Mouse (Mus musculus): ENCODE measurements around the gene Prl3a1. TPM values are rescaled to one million over a fixed set of nuclear protein-coding genes. Genes with fewer than 3 reads are reported as not detected.

The Prl3a1 gene
- total RNA-seq (2012; rRNA removed) (not detected in 2 replicates), polyA plus RNA-seq (2012; ENCODE audit: insufficient read depth in 1 of 2, insufficient read length in 2 of 2, low read depth in 1 of 2, low replicate concordance in 2 of 2, missing spikeins in 1 of 2) (not detected)

DNA sequence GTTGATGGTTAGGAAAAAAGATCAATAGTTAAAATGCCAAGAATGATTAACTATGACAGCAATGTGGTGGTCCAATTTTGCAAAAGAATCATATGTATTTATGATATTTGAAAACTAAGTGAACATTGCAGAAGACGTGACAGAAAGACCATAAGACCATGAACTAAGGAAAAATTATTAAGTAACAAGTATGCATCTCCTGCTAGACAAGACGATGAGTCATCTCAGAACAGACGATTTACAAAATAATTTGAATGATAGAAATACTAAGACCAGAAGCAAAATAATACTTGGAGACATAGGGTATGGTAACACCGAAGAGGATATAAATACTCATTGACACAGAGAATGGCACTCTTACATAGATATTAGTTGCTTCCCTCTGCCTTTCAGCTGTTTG lies at the start of gene Prl3a1:
TSS of gene Prl3a1 (plus strand) at position 301 of the 400 bp plus-strand sequence.
- Histone ChIP-seq H3K9ac (ENCODE audit: control insufficient read depth, low read depth, low read length, poor library complexity, severe bottlenecking) (no peak within 1 kb of the TSS), H3K27me3 (ENCODE audit: control insufficient read depth in 1 of 2, insufficient read depth in 2 of 2, low read length in 2 of 2) (no peaks in the 10 kb centered on the region), H3K79me2 (ENCODE audit: control insufficient read depth, insufficient read depth, low read length, poor library complexity) (no peaks in the 10 kb centered on the region), H3K4me1 (ENCODE audit: control insufficient read depth in 1 of 2, insufficient read depth in 2 of 2, low read length in 2 of 2) (no peaks in the 10 kb centered on the region), H3K36me3 (ENCODE audit: control insufficient read depth in 1 of 2, insufficient read depth in 2 of 2, low read length in 2 of 2) (no peaks in the 10 kb centered on the region), H3K9me3 (replicated peaks; ENCODE audit: insufficient read depth, low read length) (no peaks in the 10 kb centered on the region), H3K27ac (ENCODE audit: control insufficient read depth, low read depth, low read length) (no peak within 1 kb of the TSS), H3K4me3 (ENCODE audit: control insufficient read depth in 1 of 2, insufficient read depth in 1 of 2, low read depth in 2 of 2, low read length in 2 of 2) (no peak within 1 kb of the TSS)
- no peak for DNase-seq (ENCODE audit: low read depth, low spot score)
- TF ChIP-seq MYB (IDR thresholded peaks at IDR 0.05; ENCODE audit: low read depth, low read length) (no peak), ETS1 (IDR thresholded peaks at IDR 0.05; ENCODE audit: low read depth, low read length) (no peak), USF1 (IDR thresholded peaks at IDR 0.05; ENCODE audit: low read depth, low read length) (no peak), KAT2A (conservative IDR thresholded peaks at IDR 0.05; ENCODE audit: low read depth, low read length) (no peak), RAD21 (IDR thresholded peaks at IDR 0.05; ENCODE audit: low read depth, low read length) (no peak), E2F4 (IDR thresholded peaks at IDR 0.05; ENCODE audit: borderline replicate concordance, low read depth, low read length) (no peak)

DNA sequence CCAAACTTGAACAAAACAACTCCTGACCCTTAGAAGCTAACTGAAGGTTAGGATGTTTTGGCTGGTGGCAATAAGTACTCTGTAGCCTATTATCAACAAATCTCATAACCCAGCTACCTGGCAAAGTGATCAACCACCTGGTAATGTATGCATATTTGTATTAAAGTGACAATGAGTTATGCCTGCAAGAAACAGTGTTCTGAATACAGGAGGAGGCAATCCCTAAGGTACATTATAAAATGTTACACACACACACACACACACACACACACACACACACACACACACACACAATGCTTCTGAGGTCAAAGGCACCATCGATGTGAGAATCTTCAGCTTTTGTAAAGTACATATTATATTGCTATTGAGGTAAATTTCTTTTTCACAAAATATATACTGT lies 17.7 kb upstream of the Prl3a1 start, which contains the start of gene Prl3b1:
TSS of gene Prl3b1 (plus strand) at position 301 of the 400 bp plus-strand sequence.
- Histone ChIP-seq H3K4me1 (ENCODE audit: control insufficient read depth in 1 of 2, insufficient read depth in 2 of 2, low read length in 2 of 2) (no peaks in the 10 kb centered on the region), H3K9ac (ENCODE audit: control insufficient read depth, low read depth, low read length, poor library complexity, severe bottlenecking) (no peak within 1 kb of the TSS), H3K27ac (ENCODE audit: control insufficient read depth, low read depth, low read length) (no peak within 1 kb of the TSS), H3K4me3 (ENCODE audit: control insufficient read depth in 1 of 2, insufficient read depth in 1 of 2, low read depth in 2 of 2, low read length in 2 of 2) (no peak within 1 kb of the TSS), H3K9me3 (replicated peaks; ENCODE audit: insufficient read depth, low read length) (no peaks in the 10 kb centered on the region), H3K27me3 (ENCODE audit: control insufficient read depth in 1 of 2, insufficient read depth in 2 of 2, low read length in 2 of 2) (no peaks in the 10 kb centered on the region), H3K36me3 (ENCODE audit: control insufficient read depth in 1 of 2, insufficient read depth in 2 of 2, low read length in 2 of 2) (no peaks in the 10 kb centered on the region), H3K79me2 (ENCODE audit: control insufficient read depth, insufficient read depth, low read length, poor library complexity) (no peaks in the 10 kb centered on the region)
- TF ChIP-seq MAZ (IDR thresholded peaks at IDR 0.05; ENCODE audit: low read depth, low read length) (no peak), EP300 (IDR thresholded peaks at IDR 0.05; ENCODE audit: low read depth in 1 of 2, low read length in 2 of 2) (no peak), MYC (IDR thresholded peaks at IDR 0.05; ENCODE audit: low read depth, low read length) (no peak), NRF1 (IDR thresholded peaks at IDR 0.05; ENCODE audit: insufficient read depth, low read depth, low read length, poor library complexity, severe bottlenecking) (no peak), HCFC1 (IDR thresholded peaks at IDR 0.05; ENCODE audit: low read depth, low read length) (no peak), POLR2AphosphoS2 (IDR thresholded peaks at IDR 0.05; ENCODE audit: low read length) (no peak), CTCF (IDR thresholded peaks at IDR 0.05 in 2 of 3, conservative IDR thresholded peaks at IDR 0.05 in 1 of 3; ENCODE audit: control insufficient read depth in 1 of 3, insufficient read depth in 1 of 3, low read depth in 2 of 3, low read length in 3 of 3, poor library complexity in 1 of 3, severe bottlenecking in 1 of 3) (no peak), MYB (IDR thresholded peaks at IDR 0.05; ENCODE audit: low read depth, low read length) (no peak), ZC3H11A (IDR thresholded peaks at IDR 0.05; ENCODE audit: low read depth, low read length) (no peak), CHD1 (IDR thresholded peaks at IDR 0.05; ENCODE audit: low read depth, low read length) (no peak), ZMIZ1 (IDR thresholded peaks at IDR 0.05; ENCODE audit: low read depth, low read length) (no peak), GABPA (IDR thresholded peaks at IDR 0.05; ENCODE audit: low read depth, low read length) (no peak), TCF12 (IDR thresholded peaks at IDR 0.05; ENCODE audit: low read depth, low read length) (no peak), POLR2AphosphoS5 (IDR thresholded peaks at IDR 0.05; ENCODE audit: borderline replicate concordance, low read depth, low read length) (no peak), KAT2A (conservative IDR thresholded peaks at IDR 0.05; ENCODE audit: low read depth, low read length) (no peak), UBTF (IDR thresholded peaks at IDR 0.05; ENCODE audit: borderline replicate concordance, insufficient read depth, low read depth, low read length) (no peak), BHLHE40 (IDR thresholded peaks at IDR 0.05; ENCODE audit: borderline replicate concordance, low read depth, low read length) (no peak), MAX (IDR thresholded peaks at IDR 0.05; ENCODE audit: low read length) (no peak), JUND (IDR thresholded peaks at IDR 0.05; ENCODE audit: low read depth, low read length) (no peak), MAFK (IDR thresholded peaks at IDR 0.05; ENCODE audit: borderline replicate concordance, low read depth, low read length) (no peak)
- no peak for DNase-seq (ENCODE audit: low read depth, low spot score)
